Mouse (Mus musculus) MEL (cell line): Measurements from ENCODE around the gene Rnf213. TPM values are rescaled to one million over a fixed set of nuclear protein-coding genes. Genes with fewer than 3 reads are reported as not detected.

Experiments used
- DNase-seq: peaks from one replicate; pipeline ENCODE4 v3.0.0; 2011; ENCODE audit warnings: low read depth, low spot score
- H3K27ac ChIP-seq: 2 replicates; pipeline ENCODE4 v1.5.1; 2012; ENCODE audit warnings: low read depth, mild to moderate bottlenecking, control low read depth, low read length, moderate library complexity; ENCODE audit not compliant: control insufficient read depth
- H3K27me3 ChIP-seq, 2 experiments: fragments of 150-350 bp in 1 of 2; sonication (generic) in 1 of 2; 2 replicates each; pipeline ENCODE4 v1.6.1; 2012; ENCODE audit warnings: low read length in 2 of 2, mild to moderate bottlenecking in 2 of 2, improper control_type of control experiment in 1 of 2, moderate library complexity in 1 of 2; ENCODE audit not compliant: insufficient read depth in 2 of 2, control insufficient read depth in 1 of 2
- H3K36me3 ChIP-seq, 2 experiments: 2 replicates each; pipeline ENCODE4 v1.6.1; 2012 to 2014; ENCODE audit warnings: low read length in 2 of 2, improper control_type of control experiment in 1 of 2, inconsistent platforms in 1 of 2, mild to moderate bottlenecking in 1 of 2; ENCODE audit not compliant: insufficient read depth in 2 of 2, control insufficient read depth in 1 of 2
- H3K4me1 ChIP-seq, 2 experiments: fragments of 150-350 bp in 1 of 2; sonication (generic) in 1 of 2; 2 replicates each; pipeline ENCODE4 v1.6.1; 2012; ENCODE audit warnings: low read length in 2 of 2, improper control_type of control experiment in 1 of 2, mild to moderate bottlenecking in 1 of 2; ENCODE audit not compliant: insufficient read depth in 2 of 2, control insufficient read depth in 1 of 2
- H3K4me3 ChIP-seq, 2 experiments: fragments of 150-350 bp in 1 of 2; sonication (generic) in 1 of 2; 2 replicates each; pipeline ENCODE4 v1.5.1; 2012; ENCODE audit warnings: low read depth in 2 of 2, low read length in 2 of 2, mild to moderate bottlenecking in 2 of 2, moderate library complexity in 2 of 2, control low read depth in 1 of 2, improper control_type of control experiment in 1 of 2; ENCODE audit not compliant: control insufficient read depth in 1 of 2, insufficient read depth in 1 of 2
- H3K79me2 ChIP-seq: 2 replicates; pipeline ENCODE4 v1.6.1; 2012; ENCODE audit warnings: mild to moderate bottlenecking, low read length, moderate library complexity; ENCODE audit not compliant: control insufficient read depth, poor library complexity, insufficient read depth
- H3K9ac ChIP-seq: 2 replicates; pipeline ENCODE4 v1.6.1; 2012; ENCODE audit warnings: low read depth, mild to moderate bottlenecking, control low read depth, low read length, moderate library complexity; ENCODE audit not compliant: control insufficient read depth, poor library complexity, severe bottlenecking
- H3K9me3 ChIP-seq: fragments of 150-350 bp; sonication (generic); replicated peaks from 2 replicates; pipeline ENCODE4 v1.6.1; 2012; ENCODE audit warnings: mild to moderate bottlenecking, low read length, improper control_type of control experiment, moderate library complexity; ENCODE audit not compliant: insufficient read depth
- CTCF ChIP-seq, 3 experiments: IDR thresholded peaks in 2 of 3; conservative IDR thresholded peaks in 1 of 3; 2 replicates each; pipeline ENCODE4 v1.5.1; 2011 to 2012; ENCODE audit warnings: low read length in 3 of 3, low read depth in 2 of 3, mild to moderate bottlenecking in 2 of 3, improper control_type of control experiment in 1 of 3, inconsistent platforms in 1 of 3, mixed read lengths in 1 of 3, moderate library complexity in 1 of 3; ENCODE audit not compliant: control insufficient read depth in 1 of 3, insufficient read depth in 1 of 3, poor library complexity in 1 of 3, severe bottlenecking in 1 of 3
- GABPA ChIP-seq: IDR thresholded peaks from 2 replicates; pipeline ENCODE4 v1.6.1; 2012; ENCODE audit warnings: low read depth, mild to moderate bottlenecking, inconsistent platforms, low read length, improper control_type of control experiment, moderate library complexity
- HCFC1 ChIP-seq: IDR thresholded peaks from 2 replicates; pipeline ENCODE4 v1.6.1; 2012; ENCODE audit warnings: low read depth, mild to moderate bottlenecking, inconsistent platforms, low read length, improper control_type of control experiment, moderate library complexity
- JUND ChIP-seq: IDR thresholded peaks from 2 replicates; pipeline ENCODE4 v1.6.1; 2011; ENCODE audit warnings: low read depth, mild to moderate bottlenecking, improper control_type of control experiment, low read length
- KAT2A ChIP-seq: conservative IDR thresholded peaks from 2 replicates; pipeline ENCODE4 v1.6.1; 2012; ENCODE audit warnings: low read depth, low read length, improper control_type of control experiment, inconsistent platforms
- MAFK ChIP-seq: IDR thresholded peaks from 2 replicates; pipeline ENCODE4 v1.6.1; 2011; ENCODE audit warnings: low read depth, mild to moderate bottlenecking, low read length, improper control_type of control experiment, borderline replicate concordance
- MAX ChIP-seq: IDR thresholded peaks from 2 replicates; pipeline ENCODE4 v1.6.1; 2011; ENCODE audit warnings: low read length, improper control_type of control experiment
- MAZ ChIP-seq: IDR thresholded peaks from 2 replicates; pipeline ENCODE4 v1.6.1; 2012; ENCODE audit warnings: low read depth, mild to moderate bottlenecking, inconsistent platforms, low read length, improper control_type of control experiment
- MXI1 ChIP-seq: IDR thresholded peaks from 2 replicates; pipeline ENCODE4 v1.6.1; 2011; ENCODE audit warnings: mild to moderate bottlenecking, low read depth, low read length, improper control_type of control experiment
- MYC ChIP-seq: IDR thresholded peaks from 2 replicates; pipeline ENCODE4 v1.6.1; 2011; ENCODE audit warnings: low read depth, mild to moderate bottlenecking, low read length, improper control_type of control experiment, moderate library complexity
- NELFE ChIP-seq: IDR thresholded peaks from 2 replicates; pipeline ENCODE4 v1.6.1; 2011; ENCODE audit warnings: low read depth, low read length, improper control_type of control experiment
- NRF1 ChIP-seq: IDR thresholded peaks from 2 replicates; pipeline ENCODE4 v1.6.1; 2014; ENCODE audit warnings: low read depth, mild to moderate bottlenecking, inconsistent platforms, low read length, improper control_type of control experiment, moderate library complexity; ENCODE audit not compliant: poor library complexity, insufficient read depth, severe bottlenecking
- POLR2AphosphoS2 ChIP-seq: IDR thresholded peaks from 2 replicates; pipeline ENCODE4 v1.6.1; 2011; ENCODE audit warnings: low read length, improper control_type of control experiment
- SIN3A ChIP-seq: IDR thresholded peaks from 2 replicates; pipeline ENCODE4 v1.6.1; 2012; ENCODE audit warnings: low read length, improper control_type of control experiment, inconsistent platforms
- TAL1 ChIP-seq: IDR thresholded peaks from 2 replicates; pipeline ENCODE4 v1.6.1; 2012; ENCODE audit warnings: mild to moderate bottlenecking, inconsistent platforms, low read length, moderate library complexity, mixed read lengths
- UBTF ChIP-seq: IDR thresholded peaks from 2 replicates; pipeline ENCODE4 v1.6.1; 2012; ENCODE audit warnings: low read depth, mild to moderate bottlenecking, inconsistent platforms, low read length, improper control_type of control experiment, moderate library complexity, borderline replicate concordance; ENCODE audit not compliant: insufficient read depth
- USF2 ChIP-seq, 2 experiments: IDR thresholded peaks; 2 replicates each; pipeline ENCODE4 v1.6.1; 2011 to 2012; ENCODE audit warnings: improper control_type of control experiment in 2 of 2, low read length in 2 of 2, borderline replicate concordance in 1 of 2, inconsistent platforms in 1 of 2, low read depth in 1 of 2, mild to moderate bottlenecking in 1 of 2; ENCODE audit not compliant: insufficient read depth in 1 of 2
- ZC3H11A ChIP-seq: IDR thresholded peaks from 2 replicates; pipeline ENCODE4 v1.6.1; 2012; ENCODE audit warnings: low read depth, mild to moderate bottlenecking, inconsistent platforms, low read length, improper control_type of control experiment
- ZNF384 ChIP-seq: IDR thresholded peaks from 2 replicates; pipeline ENCODE4 v1.6.1; 2012; ENCODE audit warnings: low read depth, mild to moderate bottlenecking, inconsistent platforms, low read length, improper control_type of control experiment
- polyA plus RNA-seq, 2 experiments: library from polyadenylated mRNA; stranded (reverse) in 1 of 2; unstranded in 1 of 2; fragments of >175 nt in 1 of 2; fragments of >200 nt in 1 of 2; gene quantifications; 2 replicates each; pipeline versions ENCODE4 v1.2.1 to v1.2.4; 2012; ENCODE audit warnings: low replicate concordance in 2 of 2, low read depth in 1 of 2; ENCODE audit not compliant: insufficient read length in 2 of 2, insufficient read depth in 1 of 2, missing spikeins in 1 of 2
- total RNA-seq: library from RNA; depleted of rRNA; stranded (reverse); fragments of 300-350 nt; gene quantifications from 2 replicates; pipeline ENCODE4 v1.2.3, GENCODE M21; 2012

Gene Rnf213
- total and polyA plus RNA-seq, 3 experiments = 10.7 to 11.6 TPM; not detected in 1

DNA sequence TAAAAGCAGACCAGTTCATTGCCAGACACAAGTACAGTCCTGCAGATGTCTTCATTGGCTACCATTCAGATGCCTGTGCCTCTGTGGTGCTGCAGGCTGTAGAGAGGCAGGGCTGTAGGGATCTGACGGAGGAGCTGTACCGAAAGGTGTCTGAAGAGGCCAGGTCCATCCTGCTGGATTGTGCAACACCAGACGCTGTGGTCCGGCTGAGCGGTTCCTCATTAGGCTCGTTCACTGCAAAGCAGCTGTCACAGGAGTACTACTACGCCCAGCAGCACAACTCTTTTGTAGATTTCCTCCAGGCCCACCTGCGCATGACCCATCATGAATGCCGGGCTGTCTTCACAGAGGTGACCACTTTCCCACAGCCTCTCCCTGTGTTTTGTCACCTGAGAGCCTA is 50.5 kb downstream of the Rnf213 start:
- H3K27me3 ChIP-seq = no peaks in the 10 kb centered on the region
- H3K27ac ChIP-seq = no peak overlapping the region
- H3K9me3 ChIP-seq = no peaks in the 10 kb centered on the region
- H3K36me3 ChIP-seq = no peaks in the 10 kb centered on the region
- H3K9ac ChIP-seq = no peak overlapping the region
- no peaks in the 10 kb centered on the region for H3K79me2 ChIP-seq
- no peaks in the 10 kb centered on the region for H3K4me1 ChIP-seq
- H3K4me3 ChIP-seq = no peak overlapping the region
- TF ChIP-seq NRF1 = no peak
- no peak for DNase-seq

DNA sequence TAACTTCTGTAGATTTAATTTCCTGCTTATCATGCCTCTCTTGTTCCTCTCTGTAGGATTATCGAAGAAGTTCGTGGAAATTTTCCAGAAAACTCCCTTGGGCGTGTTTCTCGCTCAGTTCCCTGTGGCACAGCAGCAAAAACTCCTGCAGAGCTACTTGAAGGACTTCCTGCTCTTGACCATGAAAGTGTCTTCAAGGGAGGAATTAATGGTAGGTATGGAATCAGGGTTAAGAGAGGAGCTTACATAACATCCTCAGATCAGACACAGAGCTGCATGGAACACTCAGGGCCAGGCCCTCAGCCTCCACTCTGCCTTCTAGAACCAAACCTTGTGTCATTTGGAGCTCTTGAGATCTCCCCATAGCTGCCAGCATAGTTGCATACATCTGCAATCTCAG is 63.2 kb downstream of the Rnf213 start:
- Histone ChIP-seq H3K4me1 (no peaks in the 10 kb centered on the region), H3K79me2 (no peaks in the 10 kb centered on the region), H3K9me3 (no peaks in the 10 kb centered on the region), H3K9ac (no peak overlapping the region), H3K27me3 (no peaks in the 10 kb centered on the region), H3K4me3 (no peak overlapping the region), H3K27ac (no peak overlapping the region), H3K36me3 (no peaks in the 10 kb centered on the region; a peak in 1 of 4 replicates)
- TF ChIP-seq POLR2AphosphoS2 (no peak), ZC3H11A (no peak), CTCF (IDR thresholded peaks at IDR 0.05 in 2 of 3, conservative IDR thresholded peaks at IDR 0.05 in 1 of 3; ENCODE audit: control insufficient read depth in 1 of 3, insufficient read depth in 1 of 3, low read depth in 2 of 3, low read length in 3 of 3, poor library complexity in 1 of 3, severe bottlenecking in 1 of 3) (no peak), MAX (no peak), HCFC1 (no peak), USF2 (IDR thresholded peaks at IDR 0.05; ENCODE audit: borderline replicate concordance in 1 of 2, insufficient read depth in 1 of 2, low read depth in 1 of 2, low read length in 2 of 2) (no peak), TAL1 (no peak), GABPA (no peak), UBTF (no peak), NELFE (no peak)
- no peak for DNase-seq

DNA sequence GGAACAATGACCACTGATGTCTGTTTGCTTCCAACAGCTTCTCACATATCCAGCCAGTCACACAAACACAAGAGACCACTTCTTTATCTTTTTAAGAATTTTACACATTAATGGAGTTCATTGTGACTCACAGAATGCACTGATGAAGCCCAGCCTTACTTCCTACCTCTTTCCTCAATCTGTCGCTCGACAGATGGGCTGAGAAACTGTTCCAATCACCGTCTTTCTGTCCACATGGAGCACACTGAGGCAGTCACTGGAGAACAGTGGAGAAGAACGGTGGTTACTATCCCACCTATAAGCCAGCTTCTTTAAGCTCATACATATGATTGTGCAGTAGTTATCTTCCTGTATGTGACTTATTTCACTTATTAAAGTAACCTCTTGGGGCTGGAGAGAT is 85.0 kb downstream of the Rnf213 start:
- H3K4me1 ChIP-seq = no peaks in the 10 kb centered on the region
- TF ChIP-seq MAFK (no peak), MYC (no peak), NRF1 (no peak), MAX (no peak), MXI1 (no peak), GABPA (no peak), ZNF384 (no peak), KAT2A (no peak), TAL1 (no peak), SIN3A (no peak), MAZ (no peak), USF2 (IDR thresholded peaks at IDR 0.05; ENCODE audit: borderline replicate concordance in 1 of 2, insufficient read depth in 1 of 2, low read depth in 1 of 2, low read length in 2 of 2) (no peak), JUND (no peak)
- no peak for DNase-seq
- no peaks in the 10 kb centered on the region for H3K79me2 ChIP-seq
- no peak overlapping the region for H3K4me3 ChIP-seq
- H3K9me3 ChIP-seq = no peaks in the 10 kb centered on the region
- H3K9ac ChIP-seq = no peak overlapping the region
- no peak overlapping the region for H3K27ac ChIP-seq
- no peaks in the 10 kb centered on the region for H3K36me3 ChIP-seq
- no peaks in the 10 kb centered on the region for H3K27me3 ChIP-seq
